Mouse (Mus musculus) A20 (cell line): ENCODE measurements at regions not wholly inside any gene's neighbourhood (a gene's known extent, or its start where the extent isn't known, plus 50 kb on each side); places are given as distances from the start of the nearest gene placed in this dataset.
"Not testable (repeated sequence)": the region's sequence is repeated elsewhere in the genome, so short reads cannot be mapped to it uniquely, and the experiment has no call there.

Experiments used
- DNase-seq: peaks from one replicate; pipeline ENCODE4 v3.0.0-alpha.2; 2011; ENCODE audit warnings: low read depth, low spot score

GRCm38 (mm10) chr2:17849267-17849666 is 118.0 kb upstream of the Nebl start:
- DNase-seq, result peak; percentile 44

GRCm38 (mm10) chr2:17845447-17846092 is 114.3 kb upstream of the Nebl start:
- not testable (repeated sequence) for DNase-seq

GRCm38 (mm10) chr2:17844662-17845446 is 113.6 kb upstream of the Nebl start:
- DNase-seq, result no peak

- DNase-seq, result no peak
Observed at GRCm38 (mm10) chr2:17841963-17842362, 110.7 kb upstream of the Nebl start.

GRCm38 (mm10) chr2:17841546-17841945 is 110.3 kb upstream of the Nebl start:
- DNase-seq, result no peak

GRCm38 (mm10) chr2:17840941-17841498 is 109.8 kb upstream of the Nebl start:
- DNase-seq, result no peak

- no peak for DNase-seq
Observed at GRCm38 (mm10) chr2:17839649-17840048, 108.4 kb upstream of the Nebl start.

- DNase-seq, result no peak
Observed at GRCm38 (mm10) chr2:17838859-17839581, 107.8 kb upstream of the Nebl start.

- DNase-seq, result no peak
Observed at GRCm38 (mm10) chr2:17838381-17838680, 107.1 kb upstream of the Nebl start.

- no peak for DNase-seq
Observed at GRCm38 (mm10) chr2:17837541-17838380, 106.5 kb upstream of the Nebl start.

- peak; percentile 23 for DNase-seq
Observed at GRCm38 (mm10) chr2:17832726-17833125, 101.5 kb upstream of the Nebl start.

GRCm38 (mm10) chr2:17830216-17830615 is 99.0 kb upstream of the Nebl start:
- no peak for DNase-seq

GRCm38 (mm10) chr2:17825271-17825670 is 94.0 kb upstream of the Nebl start:
- DNase-seq, result no peak

- no peak for DNase-seq
Observed at GRCm38 (mm10) chr2:17824176-17824575, 92.9 kb upstream of the Nebl start.

- DNase-seq, result no peak
Observed at GRCm38 (mm10) chr2:17822621-17823006, 91.3 kb upstream of the Nebl start.

- no peak for DNase-seq
Observed at GRCm38 (mm10) chr2:17821878-17822620, 90.8 kb upstream of the Nebl start.

- no peak for DNase-seq
Observed at GRCm38 (mm10) chr2:17811943-17812670, 80.8 kb upstream of the Nebl start.
